Mouse (Mus musculus) neutrophil, adult 5-6 weeks (primary cell): ENCODE data around the gene Nln. TPM values are rescaled to one million over a fixed set of nuclear protein-coding genes. Genes with fewer than 3 reads are reported as not detected.

Experiments used
- ATAC-seq: fragments of 151-379, 151-347 bp; 2 replicates; pipeline ENCODE4 v1.8.0; 2017; ENCODE audit warnings: mild to moderate bottlenecking, moderate TSS enrichment; ENCODE audit not compliant: insufficient number of reproducible peaks, poor library complexity, low FRiP score, severe bottlenecking; ENCODE audit errors: extremely low read depth
- total RNA-seq: library from RNA; stranded (forward); fragments of 200-1000 nt; gene quantifications from 2 replicates; pipeline ENCODE4 v1.2.3, GENCODE M21; 2017

Gene Nln
- total RNA-seq, 1 experiment from 2014 or later, result 18.5 TPM

DNA sequence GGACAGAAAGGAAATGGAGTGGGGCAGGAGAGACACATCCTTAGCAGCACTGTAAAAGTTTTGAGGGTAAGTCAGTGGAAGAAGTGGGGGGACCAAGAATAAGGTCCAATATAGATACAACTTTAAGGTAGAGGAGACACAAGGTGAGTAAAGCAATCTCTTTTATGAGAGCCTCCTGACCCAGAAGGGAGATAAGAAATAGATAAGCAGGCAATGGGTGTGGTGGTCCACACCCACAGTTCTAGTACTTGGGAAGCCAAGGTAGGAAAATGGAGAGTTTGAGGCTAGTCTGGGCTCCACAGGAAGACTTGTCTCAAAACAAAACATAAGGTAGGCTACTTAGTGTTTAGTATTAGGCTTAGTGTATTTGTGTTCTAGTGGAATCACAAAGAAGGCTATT lies 79.9 kb downstream of the Nln start:
- no peak for ATAC-seq

GRCm38 (mm10) chr13:104029089-104029488 lies 80.3 kb downstream of the Nln start:
- no peak for ATAC-seq

DNA sequence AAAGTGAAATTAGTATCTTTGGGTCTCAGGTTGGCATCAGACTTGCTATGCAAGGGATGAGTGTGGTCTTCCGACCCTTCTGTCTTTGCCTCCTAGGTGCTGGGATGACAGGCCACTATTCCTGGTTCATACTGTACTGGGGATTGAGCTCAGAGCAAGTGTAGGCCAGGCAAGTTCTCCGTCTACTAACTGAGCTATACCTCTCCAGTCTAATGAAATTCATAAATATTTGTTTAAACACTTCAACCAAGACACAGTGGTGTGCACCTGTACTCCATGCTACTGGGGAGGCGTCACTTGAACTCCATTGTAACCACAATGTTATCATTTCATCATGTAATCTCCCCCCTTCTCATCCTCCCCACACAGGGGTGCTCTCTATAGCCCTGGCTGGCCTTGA lies 82.9 kb downstream of the Nln start:
- no peak for ATAC-seq

DNA sequence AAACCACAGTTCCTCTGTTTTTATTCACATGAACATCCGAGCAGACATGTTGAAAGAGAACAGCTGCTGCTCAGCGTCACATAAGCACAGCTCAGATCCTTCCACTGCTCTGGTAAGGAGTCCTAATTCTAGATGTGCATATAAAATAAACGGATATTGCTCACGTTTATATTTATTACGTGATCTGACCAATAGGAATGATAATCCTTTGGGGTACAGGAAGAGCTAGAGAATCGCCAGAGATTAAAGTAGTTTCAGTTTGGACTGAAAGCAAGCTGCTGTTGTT lies 83.8 kb downstream of the Nln start:
- no peak for ATAC-seq

- ATAC-seq, result no peak
Measured at GRCm38 (mm10) chr13:104024856-104025709, 84.3 kb downstream of the Nln start.

DNA sequence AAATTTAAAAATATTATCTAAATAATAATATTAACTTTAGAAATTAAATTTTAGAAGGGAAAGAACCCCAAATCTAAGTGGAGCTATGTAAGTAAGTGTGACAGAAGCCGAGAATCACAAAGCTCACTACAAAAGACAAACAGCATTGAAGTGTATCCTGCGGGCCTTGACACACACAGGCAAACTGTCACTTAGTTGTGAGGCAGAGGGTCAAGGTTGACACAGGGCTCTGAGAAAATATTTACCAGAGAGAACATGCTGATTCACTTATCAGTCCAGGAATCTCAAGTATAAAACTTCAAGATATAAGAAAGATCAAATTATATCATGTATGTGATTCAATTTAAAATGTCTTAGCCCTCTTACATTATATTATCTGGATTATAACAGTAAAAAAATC lies 85.1 kb downstream of the Nln start:
- no peak for ATAC-seq

GRCm38 (mm10) chr13:104023356-104023911 lies 86.0 kb downstream of the Nln start:
- ATAC-seq, result no peak

DNA sequence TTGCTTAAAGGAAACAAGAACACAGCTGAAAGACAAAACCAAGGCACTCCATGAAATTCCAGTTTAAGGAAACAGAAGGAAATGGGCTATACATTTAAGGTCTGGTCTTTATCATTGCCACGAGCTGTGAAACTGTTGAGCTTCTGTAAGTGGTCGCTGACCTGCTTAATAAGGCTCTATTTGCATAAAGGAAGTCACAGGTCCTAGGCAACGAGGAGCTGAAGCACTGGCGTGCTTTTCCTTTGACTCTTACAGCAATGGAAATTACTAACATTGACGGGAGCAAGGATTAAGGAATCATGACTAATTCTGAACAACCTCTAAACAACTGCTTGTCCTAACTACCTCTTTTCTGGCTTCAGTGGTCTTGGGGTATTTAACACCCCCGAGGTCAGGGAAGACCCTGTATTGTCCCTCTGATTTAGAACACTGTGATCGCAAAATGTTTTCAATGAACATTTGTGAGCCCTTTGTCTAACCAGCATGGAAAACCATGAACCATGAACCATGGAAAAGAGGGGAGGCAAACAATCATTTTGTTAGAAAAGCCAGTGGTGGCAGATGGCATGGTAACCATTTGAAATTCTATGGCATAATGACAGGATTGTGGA lies 90.8 kb downstream of the Nln start:
- ATAC-seq, result no peak

DNA sequence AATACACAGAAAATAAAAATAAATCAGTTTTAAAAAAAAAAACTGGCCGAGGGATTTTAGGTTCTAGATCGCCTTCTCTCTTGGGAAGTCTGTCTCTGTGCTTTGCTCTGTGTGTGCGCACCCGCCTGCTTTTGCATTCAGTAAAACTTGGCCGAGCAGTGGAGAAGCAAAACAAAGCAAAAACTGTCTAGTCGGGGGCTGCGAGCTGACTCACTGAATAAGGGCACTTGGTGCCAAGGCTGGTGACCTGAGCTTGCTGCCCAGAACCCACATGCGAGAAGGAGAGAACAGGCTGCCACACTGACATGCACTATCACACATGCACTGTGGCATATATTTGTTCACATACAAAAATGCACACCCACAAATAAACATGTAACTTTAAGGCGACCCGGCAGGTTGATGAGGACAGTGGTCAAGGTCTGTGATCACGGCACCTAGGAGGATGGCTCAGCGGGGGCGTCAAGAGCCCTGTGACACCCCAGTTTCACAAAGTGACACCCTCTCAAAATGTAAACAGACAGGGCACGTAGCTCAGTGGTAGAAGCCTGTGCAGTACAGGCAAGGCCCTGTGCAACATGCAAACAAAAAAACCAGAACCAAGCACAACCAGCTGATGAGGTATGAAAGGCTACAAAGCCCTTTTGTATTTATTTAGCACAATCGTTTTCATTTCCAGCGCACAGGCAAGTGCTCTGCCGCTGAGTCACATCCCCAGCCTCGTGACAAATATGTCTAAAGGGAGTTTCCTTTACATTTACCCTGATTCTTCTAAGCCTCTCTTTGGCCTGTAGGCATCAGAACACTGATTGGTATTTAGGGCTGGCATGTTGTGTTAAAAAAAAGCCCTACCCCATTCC lies 93.9 kb downstream of the Nln start:
- no peak for ATAC-seq

DNA sequence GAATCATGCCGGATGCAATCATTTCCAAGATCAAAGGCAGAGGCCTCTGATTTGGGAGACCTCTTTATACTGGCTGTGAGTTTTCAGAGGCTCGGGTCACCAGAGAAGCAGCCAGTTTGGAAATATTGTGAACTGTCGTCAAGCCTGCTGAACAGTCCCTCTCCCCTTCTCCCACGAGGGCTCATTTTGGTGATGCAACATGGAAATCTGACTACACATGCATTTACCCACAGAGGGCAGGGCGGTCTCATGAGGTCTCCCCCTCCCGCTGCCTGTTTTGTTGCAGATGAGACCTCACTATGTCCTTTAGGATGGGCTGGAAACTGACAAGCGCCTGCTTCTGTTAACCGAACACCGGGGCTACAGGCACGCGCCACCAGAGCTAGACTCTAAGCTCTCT lies 95.4 kb downstream of the Nln start:
- no peak for ATAC-seq

GRCm38 (mm10) chr13:104013380-104013779 lies 96.0 kb downstream of the Nln start:
- no peak for ATAC-seq

GRCm38 (mm10) chr13:104012214-104012833 lies 97.1 kb downstream of the Nln start:
- ATAC-seq, result no peak

DNA sequence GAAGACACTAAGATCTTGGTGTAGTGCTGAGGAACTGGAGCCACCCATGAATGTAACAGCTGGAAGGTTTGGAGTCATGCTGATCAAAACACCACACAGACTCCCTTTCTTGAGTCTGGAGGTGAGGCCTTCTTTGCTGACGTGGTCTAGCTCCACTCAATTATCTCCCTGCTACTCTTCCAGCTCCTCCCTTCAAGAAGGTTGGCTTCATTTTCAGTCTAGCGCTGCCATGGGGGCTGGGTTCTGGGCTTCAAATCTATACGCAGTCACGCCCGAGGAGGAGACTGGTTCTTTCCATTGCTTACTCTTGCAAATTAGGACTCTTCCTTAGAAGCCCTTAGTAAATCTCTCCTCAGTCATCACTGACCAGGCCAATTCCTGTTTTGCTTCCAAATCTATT lies 98.1 kb downstream of the Nln start:
- no peak for ATAC-seq

DNA sequence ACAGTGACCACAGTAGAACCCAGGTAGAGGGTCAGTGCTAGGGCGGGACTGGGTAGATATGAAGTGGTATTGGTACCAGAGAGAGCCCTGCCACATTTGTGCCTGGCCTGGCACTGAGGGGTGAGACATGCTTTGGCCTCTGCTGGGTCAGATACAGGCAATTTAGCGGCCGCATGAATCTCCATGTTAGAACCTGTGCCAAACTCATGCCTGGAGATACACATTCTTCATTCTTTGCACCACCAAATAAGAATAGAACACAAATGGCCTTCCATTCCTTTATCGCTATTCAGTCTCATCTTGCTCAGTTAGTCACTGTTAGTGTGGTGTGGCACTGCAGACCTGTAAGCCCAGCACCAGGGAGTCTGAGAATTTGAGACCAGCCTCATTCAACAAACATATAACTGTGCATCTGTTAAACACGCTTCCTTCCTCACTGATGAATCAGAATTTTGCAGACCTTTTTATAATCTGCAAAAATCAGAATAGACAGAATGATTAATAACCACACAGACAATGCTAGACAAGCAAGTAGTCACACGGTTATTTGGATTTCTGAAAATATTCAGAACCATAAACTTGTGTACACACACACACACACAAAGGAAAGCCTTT lies 104.1 kb downstream of the Nln start:
- no peak for ATAC-seq

DNA sequence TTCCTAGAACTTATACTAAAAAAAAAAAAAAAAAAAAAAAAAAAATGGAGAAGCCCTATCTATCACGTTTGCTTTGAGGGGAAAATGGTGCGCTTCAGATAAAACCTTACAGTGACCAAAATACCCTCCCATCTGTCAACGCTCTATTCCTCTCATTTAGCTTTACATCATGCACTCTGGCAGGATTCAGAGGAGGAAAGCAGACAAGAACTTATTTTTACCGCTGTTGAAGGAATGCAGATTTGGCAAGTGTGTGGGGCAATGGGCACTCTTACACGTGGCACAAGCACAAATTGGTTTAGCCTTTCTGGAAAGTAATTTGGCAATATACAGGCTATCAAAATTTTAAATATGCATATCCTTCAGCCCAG lies 115.3 kb downstream of the Nln start:
- no peak for ATAC-seq

- ATAC-seq, result no peak
Measured at GRCm38 (mm10) chr13:103993142-103994084, 116.0 kb downstream of the Nln start.

- no peak for ATAC-seq
Measured at GRCm38 (mm10) chr13:103986660-103987059, 122.8 kb downstream of the Nln start.
